Mouse (Mus musculus) CD8-positive naive resting alpha-beta T cell, adult 2 months (primary cell): ENCODE measurements around the gene Thrsp.
A peak's percentile ranks its signal among the peaks of the same experiment; 100 is the strongest.

Experiments used
- DNase-seq, 2 experiments: peaks; one replicate each; pipeline ENCODE4 v3.0.0; 2022; ENCODE audit warnings: low read depth in 2 of 2, low spot score in 2 of 2

Thrsp gene

GRCm38 (mm10) chr7:97418717-97419116 lies 1.2 kb upstream of the Thrsp start:
- no peak for DNase-seq

GRCm38 (mm10) chr7:97416473-97416872 lies 1.1 kb downstream of the Thrsp start:
- no peak for DNase-seq

- no peak for DNase-seq
Measured at GRCm38 (mm10) chr7:97414915-97415687, 2.4 kb downstream of the Thrsp start.

GRCm38 (mm10) chr7:97414426-97414825 lies 3.1 kb downstream of the Thrsp start:
- DNase-seq = no peak

- no peak for DNase-seq
Measured at GRCm38 (mm10) chr7:97413981-97414380, 3.5 kb downstream of the Thrsp start.

- no peak for DNase-seq
Measured at GRCm38 (mm10) chr7:97411575-97411974, 6.0 kb downstream of the Thrsp start.

- DNase-seq = no peak
Measured at GRCm38 (mm10) chr7:97411106-97411505, 6.4 kb downstream of the Thrsp start.

- DNase-seq = no peak
Measured at GRCm38 (mm10) chr7:97407145-97407544, 10.4 kb downstream of the Thrsp start.

GRCm38 (mm10) chr7:97399960-97400715 lies 17.4 kb downstream of the Thrsp start, which contains the start of gene Ndufc2:
Ndufc2 (plus strand) TSS chr7:97400003.
- peak; percentile 44 to 64 for DNase-seq

GRCm38 (mm10) chr7:97398943-97399342 lies 18.6 kb downstream of the Thrsp start:
- no peak for DNase-seq

- no peak for DNase-seq
Measured at GRCm38 (mm10) chr7:97394375-97394774, 23.2 kb downstream of the Thrsp start.

GRCm38 (mm10) chr7:97392079-97392445 lies 25.5 kb downstream of the Thrsp start:
- DNase-seq = no peak

- DNase-seq = no peak
Measured at GRCm38 (mm10) chr7:97391293-97392078, 26.0 kb downstream of the Thrsp start.

GRCm38 (mm10) chr7:97388541-97388940 lies 29.0 kb downstream of the Thrsp start:
- DNase-seq = no peak

- no peak for DNase-seq
Measured at GRCm38 (mm10) chr7:97387561-97388147, 29.9 kb downstream of the Thrsp start.

- DNase-seq = no peak
Measured at GRCm38 (mm10) chr7:97386806-97387370, 30.6 kb downstream of the Thrsp start.

- no peak for DNase-seq
Measured at GRCm38 (mm10) chr7:97386106-97386805, 31.3 kb downstream of the Thrsp start.

GRCm38 (mm10) chr7:97383496-97384132 lies 33.9 kb downstream of the Thrsp start:
- no peak for DNase-seq

GRCm38 (mm10) chr7:97382661-97383060 lies 34.9 kb downstream of the Thrsp start:
- DNase-seq = no peak
